Mouse (Mus musculus): ENCODE results near the gene Ttc6. TPM values are rescaled to one million over a fixed set of nuclear protein-coding genes. Genes with fewer than 3 reads are reported as not detected.

The Ttc6 gene
- polyA plus RNA-seq, 1 experiment from 2014 or later: 2.8 TPM

DNA sequence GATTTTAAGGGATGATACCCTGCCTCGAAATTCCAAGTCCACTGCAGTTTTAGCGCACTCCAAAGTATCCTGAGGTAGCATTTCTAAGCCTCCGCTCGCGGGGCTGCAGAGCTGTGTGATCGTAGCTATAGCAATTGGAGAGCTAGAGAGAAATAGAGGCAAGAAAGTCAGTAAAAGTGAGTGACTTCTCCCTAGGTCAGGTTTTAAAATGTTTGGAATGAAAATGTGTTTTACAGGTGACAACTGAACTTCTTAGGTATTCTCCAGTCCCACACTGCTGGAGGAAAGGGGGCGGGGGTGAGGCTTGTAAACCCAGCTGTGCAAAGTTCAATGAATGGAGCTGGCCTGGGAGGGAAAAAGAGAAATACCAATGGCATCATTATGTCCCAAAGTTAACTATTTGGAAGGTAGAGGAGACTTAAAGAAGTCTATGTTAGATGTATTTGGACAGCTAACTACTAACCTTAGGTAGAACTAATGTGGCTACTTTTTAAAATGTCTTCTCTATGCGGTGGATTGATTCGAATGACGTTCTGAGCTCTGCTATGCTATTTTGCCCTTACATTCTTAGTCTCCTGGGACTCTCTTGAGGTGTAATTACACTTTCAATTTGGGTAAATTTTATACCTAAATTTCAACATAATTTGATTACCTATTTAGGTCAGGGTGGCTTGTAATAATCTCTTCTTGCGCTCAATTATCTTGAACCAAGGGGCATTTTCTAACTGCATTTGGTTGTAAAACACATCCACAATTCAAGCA lies 26.8 kb upstream of the Ttc6 start:
- ATAC-seq (ENCODE audit: insufficient read depth, low FRiP score): no peak
- no peaks in the 10 kb centered on the region for H3K36me3 ChIP-seq (ENCODE audit: control insufficient read depth, insufficient read depth, low read length)
- peak overlapping the region; percentile 60 for H3K9ac ChIP-seq (ENCODE audit: low read length)
- 6% methylated on average over 11 of the region's 11 CpGs for WGBS
- H3K4me1 ChIP-seq (ENCODE audit: control insufficient read depth, insufficient read depth, low read length): peaks cover 4% of the 10 kb centered on the region
- peak overlapping the region; percentile 27 for H3K4me3 ChIP-seq (replicated peaks; ENCODE audit: low read length)
- H3K9me3 ChIP-seq (replicated peaks; ENCODE audit: control insufficient read depth, low read length): no peaks in the 10 kb centered on the region
- H3K27ac ChIP-seq (ENCODE audit: low read length): peak overlapping the region; percentile 95
- H3K4me2 ChIP-seq (ENCODE audit: low read depth, low read length): peak overlapping the region; percentile 53
- peaks cover 64% of the 10 kb centered on the region for H3K27me3 ChIP-seq (ENCODE audit: control insufficient read depth, insufficient read depth, low read length)

DNA sequence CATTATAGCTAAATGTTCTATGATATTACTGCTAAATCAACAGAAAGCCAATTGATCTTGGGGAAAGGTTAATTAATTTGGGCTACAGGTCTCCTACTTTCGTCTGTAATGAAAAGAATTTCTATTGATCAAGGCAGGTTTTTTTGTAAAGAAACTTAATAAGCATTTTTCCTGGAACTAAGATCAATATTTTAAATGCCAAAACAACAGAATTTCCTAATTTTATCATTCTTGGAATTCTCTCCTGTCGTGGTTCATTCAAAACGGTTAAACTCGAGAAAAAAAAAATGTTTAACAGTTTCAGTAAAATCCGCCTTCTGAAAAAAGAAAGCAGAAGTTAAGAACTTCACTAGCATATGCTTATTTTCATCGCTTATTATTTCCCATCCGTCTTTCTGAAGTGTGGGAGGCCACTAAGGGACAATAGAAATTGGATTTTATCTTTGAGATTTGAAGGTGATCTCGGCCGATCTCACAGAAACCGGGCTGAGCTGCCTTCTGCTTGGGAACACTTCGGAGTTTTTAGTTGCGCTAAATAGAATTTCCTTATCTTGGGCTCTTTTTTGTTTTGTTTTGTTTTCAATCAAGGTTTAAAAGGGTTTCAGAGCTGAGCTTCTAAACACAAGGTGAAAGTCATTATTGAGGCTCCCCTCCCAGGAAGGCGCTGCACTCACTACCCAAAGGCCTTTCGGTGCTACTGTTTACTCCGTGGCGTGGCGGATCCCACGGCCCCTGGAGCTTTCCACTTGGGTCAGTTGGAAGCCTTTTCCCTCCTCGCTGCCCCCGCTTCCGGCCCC lies 25.9 kb upstream of the Ttc6 start:
- Histone ChIP-seq H3K9me3 (replicated peaks; ENCODE audit: control insufficient read depth, low read length) (no peaks in the 10 kb centered on the region), H3K27ac (ENCODE audit: low read length) (peak overlapping the region; percentile 93), H3K4me3 (replicated peaks; ENCODE audit: low read length) (peak overlapping the region; percentile 39), H3K4me1 (ENCODE audit: control insufficient read depth, insufficient read depth, low read length) (peaks cover 4% of the 10 kb centered on the region), H3K9ac (ENCODE audit: low read length) (peak overlapping the region; percentile 73), H3K36me3 (ENCODE audit: control insufficient read depth, insufficient read depth, low read length) (no peaks in the 10 kb centered on the region), H3K27me3 (ENCODE audit: control insufficient read depth, insufficient read depth, low read length) (peaks cover 64% of the 10 kb centered on the region), H3K4me2 (ENCODE audit: low read depth, low read length) (peak overlapping the region; percentile 65)
- 3% methylated on average over 21 of the region's 21 CpGs for WGBS
- no peak for ATAC-seq (ENCODE audit: insufficient read depth, low FRiP score)

DNA sequence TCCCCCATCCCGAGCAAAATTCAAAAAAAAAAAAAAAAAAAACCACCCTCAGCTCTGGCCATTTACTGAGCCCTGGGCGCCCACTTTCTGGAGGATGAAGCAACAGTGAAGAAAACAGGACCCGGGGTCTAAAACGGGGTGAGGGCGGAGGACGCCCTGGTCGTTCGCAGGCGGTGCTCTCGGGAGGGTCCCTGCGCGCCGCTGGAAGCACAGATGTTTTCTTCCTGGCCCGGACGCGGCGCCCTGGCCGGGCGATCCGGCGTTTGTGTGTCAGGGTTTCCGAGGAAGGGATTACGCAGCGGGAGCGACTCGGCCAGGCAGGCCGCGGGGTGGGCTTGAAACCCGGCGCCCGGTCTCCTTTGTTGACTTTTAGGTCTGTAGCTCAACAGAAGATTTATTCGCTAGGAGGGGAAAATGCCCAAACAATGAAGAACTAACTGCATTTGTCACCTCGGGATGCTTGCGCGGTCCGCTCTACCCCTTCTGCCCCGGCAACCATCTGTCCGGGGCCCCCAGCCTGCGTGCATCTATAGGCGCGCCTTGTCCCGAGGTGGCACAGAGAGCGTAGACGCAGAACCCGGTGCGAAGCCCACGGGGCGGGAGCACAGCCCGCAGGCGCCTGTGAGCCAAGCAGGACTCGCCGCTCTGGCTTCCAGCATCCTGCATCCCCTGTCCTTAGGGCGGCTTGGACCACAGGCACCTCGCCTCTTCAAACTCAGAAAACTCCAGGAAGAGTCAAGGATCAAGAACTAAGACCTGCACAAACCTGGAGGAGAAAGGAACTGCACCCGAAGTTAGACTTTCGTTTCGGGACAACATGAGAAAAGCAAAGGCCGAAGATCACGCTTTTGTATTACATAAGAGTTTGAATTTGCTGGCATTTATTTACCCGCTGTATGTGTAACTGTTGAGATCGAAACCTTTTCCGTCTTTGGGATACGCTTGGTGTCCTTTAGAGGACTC lies 25.0 kb upstream of the Ttc6 start:
- no peaks in the 10 kb centered on the region for H3K9me3 ChIP-seq (replicated peaks; ENCODE audit: control insufficient read depth, low read length)
- WGBS: under 1% methylated on average over 63 of the region's 63 CpGs
- peak overlapping the region; percentile 73 for H3K9ac ChIP-seq (ENCODE audit: low read length)
- H3K27ac ChIP-seq (ENCODE audit: low read length): peak overlapping the region; percentile 93
- peaks cover 59% of the 10 kb centered on the region for H3K27me3 ChIP-seq (ENCODE audit: control insufficient read depth, insufficient read depth, low read length)
- H3K4me2 ChIP-seq (ENCODE audit: low read depth, low read length): peak overlapping the region; percentile 65
- peak overlapping the region; percentile 39 for H3K4me3 ChIP-seq (replicated peaks; ENCODE audit: low read length)
- H3K4me1 ChIP-seq (ENCODE audit: control insufficient read depth, insufficient read depth, low read length): peaks cover 4% of the 10 kb centered on the region
- ATAC-seq (ENCODE audit: insufficient read depth, low FRiP score): no peak
- H3K36me3 ChIP-seq (ENCODE audit: control insufficient read depth, insufficient read depth, low read length): no peaks in the 10 kb centered on the region

DNA sequence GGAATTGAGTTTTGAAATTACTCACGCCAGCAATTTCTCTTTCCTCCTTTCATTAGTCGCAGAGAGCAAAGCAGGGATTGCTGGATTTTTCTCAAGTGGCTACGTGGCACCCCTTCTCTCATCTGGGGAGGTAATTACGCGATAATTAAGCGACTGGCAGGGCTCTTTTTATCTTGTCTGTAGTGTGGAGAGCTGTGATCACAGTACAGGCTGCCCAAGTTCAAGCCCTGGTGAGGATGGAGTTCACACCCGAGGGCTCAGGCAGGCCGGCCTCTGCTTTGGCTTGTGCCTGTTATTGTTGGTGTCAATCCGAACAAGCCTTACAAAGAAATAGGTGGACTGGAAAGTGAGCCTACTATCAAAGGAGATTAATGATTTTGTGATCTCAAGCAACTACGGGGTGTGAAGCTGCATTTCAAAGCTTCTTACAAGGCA lies 24.3 kb upstream of the Ttc6 start:
- ATAC-seq (ENCODE audit: insufficient read depth, low FRiP score): no peak
- WGBS: 3% methylated on average over 10 of the region's 10 CpGs
- peak overlapping the region; percentile 39 for H3K4me3 ChIP-seq (replicated peaks; ENCODE audit: low read length)
- H3K36me3 ChIP-seq (ENCODE audit: control insufficient read depth, insufficient read depth, low read length): no peaks in the 10 kb centered on the region
- peak overlapping the region; percentile 93 for H3K27ac ChIP-seq (ENCODE audit: low read length)
- H3K27me3 ChIP-seq (ENCODE audit: control insufficient read depth, insufficient read depth, low read length): peaks cover 54% of the 10 kb centered on the region
- peaks cover 3% of the 10 kb centered on the region for H3K4me1 ChIP-seq (ENCODE audit: control insufficient read depth, insufficient read depth, low read length)
- peak overlapping the region; percentile 65 for H3K4me2 ChIP-seq (ENCODE audit: low read depth, low read length)
- H3K9ac ChIP-seq (ENCODE audit: low read length): peak overlapping the region; percentile 73
- H3K9me3 ChIP-seq (replicated peaks; ENCODE audit: control insufficient read depth, low read length): no peaks in the 10 kb centered on the region

DNA sequence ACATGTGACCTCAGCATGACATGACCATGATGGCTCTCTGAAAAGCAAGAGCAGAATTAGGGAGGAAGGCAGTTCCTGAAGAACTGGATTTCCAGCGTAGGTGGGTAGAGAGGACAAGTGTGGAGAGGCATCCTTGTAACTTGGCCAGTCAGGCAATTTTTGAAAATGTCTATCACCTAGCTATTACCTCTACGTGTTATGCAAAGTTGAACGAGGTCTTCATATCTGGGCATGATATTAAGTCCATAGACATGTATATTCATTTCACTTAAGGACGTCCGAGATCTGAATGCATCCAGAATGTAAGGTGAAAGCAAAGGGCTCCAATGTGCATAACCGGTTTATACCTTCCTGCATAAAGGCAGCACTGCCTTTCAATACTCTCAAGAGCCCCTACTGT lies 22.8 kb upstream of the Ttc6 start:
- no peaks in the 10 kb centered on the region for H3K9me3 ChIP-seq (replicated peaks; ENCODE audit: control insufficient read depth, low read length)
- H3K36me3 ChIP-seq (ENCODE audit: control insufficient read depth, insufficient read depth, low read length): no peaks in the 10 kb centered on the region
- peaks cover 46% of the 10 kb centered on the region for H3K27me3 ChIP-seq (ENCODE audit: control insufficient read depth, insufficient read depth, low read length)
- peak overlapping the region; percentile 76 for H3K27ac ChIP-seq (ENCODE audit: low read length)
- H3K4me2 ChIP-seq (ENCODE audit: low read depth, low read length): peak overlapping the region; percentile 49
- H3K4me3 ChIP-seq (replicated peaks; ENCODE audit: low read length): peak overlapping the region; percentile 51
- H3K4me1 ChIP-seq (ENCODE audit: control insufficient read depth, insufficient read depth, low read length): no peaks in the 10 kb centered on the region; the same call in 1 of the 2 replicates
- peak overlapping the region; percentile 53 for H3K9ac ChIP-seq (ENCODE audit: low read length)
- no peak for ATAC-seq (ENCODE audit: insufficient read depth, low FRiP score)
- WGBS: 12% methylated on average over 6 of the region's 6 CpGs

DNA sequence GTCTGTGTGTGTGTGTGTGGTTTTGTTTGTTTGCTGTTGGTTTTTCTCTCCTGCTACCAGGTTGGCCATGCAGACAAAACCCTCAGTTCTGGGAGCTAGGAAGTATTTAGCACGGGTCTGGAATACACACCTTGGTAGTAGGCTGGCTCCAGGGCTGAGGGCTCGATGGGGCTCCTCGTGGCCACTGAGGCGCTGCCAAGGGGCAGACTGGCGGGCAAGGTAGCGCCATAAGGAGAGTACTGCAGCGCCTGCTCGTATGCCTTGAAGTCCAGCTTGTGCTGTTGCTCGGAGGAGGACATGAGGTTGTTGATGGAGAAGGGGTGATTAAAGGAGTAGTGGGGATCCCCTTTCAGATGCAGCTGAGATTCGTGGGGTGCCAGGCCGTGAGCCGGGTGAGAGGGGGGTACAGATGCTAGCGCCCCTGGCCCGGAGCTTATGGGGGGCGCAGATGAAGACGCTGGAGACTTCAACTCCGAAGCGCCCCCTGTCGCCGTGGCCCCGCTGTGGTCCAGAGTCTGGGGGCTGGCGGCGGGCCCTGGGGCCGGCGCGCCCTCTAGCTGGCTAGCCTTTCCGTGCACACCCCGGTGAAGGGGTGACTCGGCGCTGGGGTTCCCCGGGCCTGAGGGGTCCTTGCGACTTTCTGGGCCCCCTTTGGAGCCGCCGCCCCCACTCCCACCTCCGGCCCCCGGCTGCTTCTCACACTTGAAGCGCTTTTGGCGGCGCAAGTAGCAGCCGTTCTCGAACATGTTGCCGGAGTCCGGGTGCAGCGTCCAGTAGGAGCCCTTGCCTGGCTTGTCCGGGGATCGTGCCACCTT lies 21.8 kb upstream of the Ttc6 start:
- H3K27ac ChIP-seq (ENCODE audit: low read length): peak overlapping the region; percentile 82
- peak; percentile 20 for ATAC-seq (ENCODE audit: insufficient read depth, low FRiP score)
- H3K9ac ChIP-seq (ENCODE audit: low read length): peak overlapping the region; percentile 74
- H3K4me3 ChIP-seq (replicated peaks; ENCODE audit: low read length): peak overlapping the region; percentile 51
- peak overlapping the region; percentile 49 for H3K4me2 ChIP-seq (ENCODE audit: low read depth, low read length)
- no peaks in the 10 kb centered on the region for H3K9me3 ChIP-seq (replicated peaks; ENCODE audit: control insufficient read depth, low read length)
- no peaks in the 10 kb centered on the region for H3K36me3 ChIP-seq (ENCODE audit: control insufficient read depth, insufficient read depth, low read length)
- peaks cover 46% of the 10 kb centered on the region for H3K27me3 ChIP-seq (ENCODE audit: control insufficient read depth, insufficient read depth, low read length)
- no peaks in the 10 kb centered on the region; the same call in 1 of the 2 replicates for H3K4me1 ChIP-seq (ENCODE audit: control insufficient read depth, insufficient read depth, low read length)
- WGBS: 2% methylated on average over 45 of the region's 46 CpGs

DNA sequence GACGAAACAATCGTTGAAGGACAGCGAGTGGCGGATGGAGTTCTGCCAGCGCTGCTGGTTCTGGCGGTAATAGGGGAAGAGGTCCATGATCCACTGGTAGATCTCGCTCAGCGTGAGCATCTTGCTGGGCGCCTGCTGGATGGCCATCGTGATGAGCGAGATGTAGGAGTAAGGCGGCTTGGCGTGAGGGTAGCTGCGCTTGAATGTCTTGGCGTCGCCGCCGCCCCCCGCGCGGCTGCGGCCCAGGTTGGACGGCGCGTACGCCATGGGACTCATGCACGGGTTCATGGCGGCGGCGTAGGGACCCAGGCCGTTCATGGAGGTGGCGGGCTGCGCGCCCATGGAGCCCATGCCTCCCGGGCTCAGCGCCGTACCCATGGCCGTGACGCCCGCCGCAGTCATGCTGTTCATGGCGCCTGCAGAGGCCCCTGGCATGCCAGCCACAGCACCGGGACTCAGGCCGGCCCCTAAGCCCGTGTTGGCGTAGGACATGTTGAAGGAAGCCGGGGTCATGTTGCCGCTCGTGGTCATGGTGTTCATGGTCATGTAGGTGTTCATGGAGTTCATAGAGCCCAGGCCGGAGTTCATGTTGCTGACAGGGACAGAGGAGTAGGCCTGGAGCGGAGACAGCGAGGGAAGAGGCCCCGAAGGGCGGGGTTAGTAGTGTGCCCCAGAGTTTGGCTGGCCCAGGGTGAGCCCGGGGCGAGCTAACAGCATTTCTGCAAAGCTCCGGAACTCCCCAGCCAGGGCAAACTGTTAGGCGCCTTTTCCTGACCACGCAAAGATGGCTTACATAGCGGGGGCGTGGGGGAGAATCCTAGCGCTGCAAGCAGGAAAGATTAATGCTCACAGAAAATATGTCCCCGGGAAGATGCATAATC lies 20.9 kb upstream of the Ttc6 start:
- Histone ChIP-seq H3K9ac (ENCODE audit: low read length) (peak overlapping the region; percentile 74), H3K27me3 (ENCODE audit: control insufficient read depth, insufficient read depth, low read length) (peaks cover 51% of the 10 kb centered on the region)

More for the DNA sequence above, 20.9 kb upstream of the Ttc6 start:
- WGBS: 2% methylated on average over 63 of the region's 63 CpGs
- no peak; the same call in 1 of the 2 replicates for ATAC-seq (ENCODE audit: insufficient read depth, low FRiP score)
- Histone ChIP-seq H3K4me3 (replicated peaks; ENCODE audit: low read length) (peak overlapping the region; percentile 51), H3K4me1 (ENCODE audit: control insufficient read depth, insufficient read depth, low read length) (no peaks in the 10 kb centered on the region; the same call in 1 of the 2 replicates), H3K9me3 (replicated peaks; ENCODE audit: control insufficient read depth, low read length) (no peaks in the 10 kb centered on the region), H3K36me3 (ENCODE audit: control insufficient read depth, insufficient read depth, low read length) (no peaks in the 10 kb centered on the region), H3K4me2 (ENCODE audit: low read depth, low read length) (peak overlapping the region; percentile 49), H3K27ac (ENCODE audit: low read length) (peak overlapping the region; percentile 82)

Measured in stomach, embryonic 16.5 days (tissue).